In genomic region chr4:136120041-136120440, GRCm38 (mm10) we compare ENCODE assay signal across 11 mouse cellular contexts. TPM values are rescaled to one million over a fixed set of nuclear protein-coding genes. Genes with fewer than 3 reads are reported as not detected.
A peak's percentile ranks its signal among the peaks of the same experiment; 100 is the strongest.
DNase-seq lines count a peak whose midpoint lies in the region; ATAC-seq and TF ChIP-seq lines count a peak whose summit lies in the region.
"Had no signal": no experiment of that assay in that cellular context is flagged by ENCODE, and none has a peak within 500 bp of the region (broad histone marks: within the 10 kb centered on the region; RNA-seq: fewer than 3 reads in every experiment).

No protein-coding gene starts in this region.

- H3K9me3 ChIP-seq in stomach, embryonic 16.5 days (replicated peaks; ENCODE audit: control insufficient read depth, low read length): no peaks in the 10 kb centered on the region
- H3K9me3 ChIP-seq in stomach, postnatal 0 days (ENCODE audit: control insufficient read depth, low read length): no peaks in the 10 kb centered on the region
- H3K9me3 ChIP-seq: embryonic facial prominence, embryonic 15.5 days; limb, embryonic 15.5 days; stomach, embryonic 15.5 days had no signal

- H3K4me2 ChIP-seq in stomach, embryonic 16.5 days (ENCODE audit: low read depth, low read length): no peak overlapping the region
- no peak overlapping the region for H3K4me2 ChIP-seq in stomach, postnatal 0 days (replicated peaks; ENCODE audit: low read depth)
- H3K4me2 ChIP-seq: embryonic facial prominence, embryonic 15.5 days; limb, embryonic 15.5 days; stomach, embryonic 15.5 days had no signal

- no peak for TF ChIP-seq CTCF in stomach, postnatal 0 days (IDR thresholded peaks at IDR 0.05; ENCODE audit: low read depth)

- H3K27ac ChIP-seq in stomach, embryonic 16.5 days (ENCODE audit: low read length): peak overlapping the region; percentile 4; the same call in 1 of the 2 replicates
- H3K27ac ChIP-seq in stomach, postnatal 0 days (replicated peaks): no peak overlapping the region
- H3K27ac ChIP-seq: embryonic facial prominence, embryonic 15.5 days; limb, embryonic 15.5 days; stomach, embryonic 15.5 days had no signal

- TF ChIP-seq EP300 in stomach, postnatal 0 days (optimal IDR thresholded peaks at IDR 0.05): no peak

- H3K4me3 ChIP-seq in stomach, embryonic 16.5 days (replicated peaks; ENCODE audit: low read length): no peak overlapping the region
- no peak overlapping the region for H3K4me3 ChIP-seq in stomach, postnatal 0 days (ENCODE audit: low read depth, low read length)
- H3K4me3 ChIP-seq: embryonic facial prominence, embryonic 15.5 days; limb, embryonic 15.5 days; stomach, embryonic 15.5 days had no signal

- H3K9ac ChIP-seq in stomach, embryonic 16.5 days (ENCODE audit: low read length): no peak overlapping the region
- no peak overlapping the region for H3K9ac ChIP-seq in stomach, postnatal 0 days (ENCODE audit: low read length)
- H3K9ac ChIP-seq: embryonic facial prominence, embryonic 15.5 days; limb, embryonic 15.5 days; stomach, embryonic 15.5 days had no signal

- 18% methylated on average over 16 of the region's 16 CpGs for WGBS in stomach, embryonic 16.5 days
- WGBS in stomach, postnatal 0 days: 22% methylated on average over 16 of the region's 16 CpGs

- ATAC-seq in stomach, embryonic 16.5 days (ENCODE audit: insufficient read depth, low FRiP score): no peak
- ATAC-seq in stomach, postnatal 0 days (ENCODE audit: low FRiP score, low TSS enrichment): no peak

- H3K27me3 ChIP-seq in stomach, embryonic 16.5 days (ENCODE audit: control insufficient read depth, insufficient read depth, low read length): no peaks in the 10 kb centered on the region
- H3K27me3 ChIP-seq in stomach, postnatal 0 days (ENCODE audit: control insufficient read depth, insufficient read depth, low read length): no peaks in the 10 kb centered on the region
- H3K27me3 ChIP-seq: embryonic facial prominence, embryonic 15.5 days; limb, embryonic 15.5 days; stomach, embryonic 15.5 days had no signal

- H3K36me3 ChIP-seq in stomach, embryonic 16.5 days (ENCODE audit: control insufficient read depth, insufficient read depth, low read length): no peaks in the 10 kb centered on the region
- H3K36me3 ChIP-seq in stomach, postnatal 0 days (ENCODE audit: control insufficient read depth, insufficient read depth, low read length): no peaks in the 10 kb centered on the region
- H3K36me3 ChIP-seq: embryonic facial prominence, embryonic 15.5 days; limb, embryonic 15.5 days; stomach, embryonic 15.5 days had no signal

- peak; percentile 34 for DNase-seq in gastrocnemius, postnatal 10 days
- DNase-seq in gastrocnemius, postnatal 36 days: no peak
- DNase-seq in stomach, postnatal 0 days (ENCODE audit: low spot score): no peak
- peak; percentile 65 for DNase-seq in kidney, postnatal 10 days
- DNase-seq in retina, postnatal 1 day: peak; percentile 65
- no peak for DNase-seq in urinary bladder, postnatal 4 days (ENCODE audit: low spot score in 2 of 2)
- DNase-seq in urinary bladder, postnatal 25 days (ENCODE audit: low spot score): no peak

- peaks cover 26% of the 10 kb centered on the region for H3K4me1 ChIP-seq in stomach, embryonic 16.5 days (ENCODE audit: control insufficient read depth, insufficient read depth, low read length)
- no peaks in the 10 kb centered on the region for H3K4me1 ChIP-seq in stomach, postnatal 0 days (replicated peaks; ENCODE audit: control insufficient read depth, insufficient read depth)

- intact Hi-C loops in gastrocnemius, postnatal 36 days (cut with DNase I): loop anchor here (2.0 kb wide), 1 partner anchor 37 kb away; no protein-coding TSS in a partner anchor

RNA-seq across cellular contexts. Expression of gene Id3, which starts 23.3 kb away (rescaled TPM):
- 10 to 100 TPM; 33.3 to 48.8 TPM for total RNA-seq in gastrocnemius, postnatal 10 days (2021)
- 10 to 100 TPM; 13.8 to 14.1 TPM for total RNA-seq in gastrocnemius, postnatal 36 days (2021)
- polyA plus RNA-seq in stomach, embryonic 16.5 days (2015; fragmentation: Nextera tagmentation; extraction: Ambion mirVana): 271 and 285 TPM in 2 replicates
- 201 and 224 TPM in 2 replicates for polyA plus RNA-seq in stomach, postnatal 0 days (2015; fragmentation: Nextera tagmentation; extraction: Ambion mirVana)

RNA-seq across cellular contexts. Expression of gene E2f2, which starts 52.2 kb away (rescaled TPM):
- 10 to 100 TPM in 1 of 2 experiments, 1 to 10 TPM in 1; 6.9 to 11.0 TPM for total RNA-seq in gastrocnemius, postnatal 10 days (2021)
- total RNA-seq in gastrocnemius, postnatal 36 days (2021): 1 to 10 TPM; 1.3 to 1.9 TPM
- 7.7 and 9.3 TPM in 2 replicates for polyA plus RNA-seq in stomach, embryonic 16.5 days (2015; fragmentation: Nextera tagmentation; extraction: Ambion mirVana)
- polyA plus RNA-seq in stomach, postnatal 0 days (2015; fragmentation: Nextera tagmentation; extraction: Ambion mirVana): 0.91 and 1.5 TPM in 2 replicates

Comparison
In these comparisons a context has a peak if more than half of its experiments do, and no peak if none do; other contexts are left out.
1. DNase-seq: peak in gastrocnemius, postnatal 10 days (single experiment), kidney, postnatal 10 days (single experiment) and retina, postnatal 1 day (single experiment); none in gastrocnemius, postnatal 36 days (0 of 2), stomach, postnatal 0 days (single experiment), urinary bladder, postnatal 4 days (0 of 2) and urinary bladder, postnatal 25 days (single experiment).